Mouse (Mus musculus) lung, embryonic 14.5 days (tissue): ENCODE results near the gene Uqcrq. TPM values are rescaled to one million over a fixed set of nuclear protein-coding genes. Genes with fewer than 3 reads are reported as not detected.

Experiments
- ATAC-seq: fragments of 200-750 bp; cut with Nextera tagmentation; 2 replicates; pipeline ENCODE4 v1.8.0; 2017; ENCODE audit warnings: mild to moderate bottlenecking, moderate TSS enrichment, moderate library complexity; ENCODE audit not compliant: insufficient read depth
- DNase-seq: peaks from one replicate; pipeline ENCODE4 v3.0.0-alpha.2; 2015
- H3K27ac ChIP-seq: fragments of 300-500 bp; sonication (generic); 2 replicates; pipeline ENCODE4 v1.5.1; 2014; ENCODE audit warnings: low read depth, mild to moderate bottlenecking, moderate library complexity
- H3K27me3 ChIP-seq: fragments of 300-500 bp; sonication (generic); 2 replicates; pipeline ENCODE4 v1.6.1; 2014; ENCODE audit warnings: low read length, control low read depth; ENCODE audit not compliant: insufficient read depth
- H3K36me3 ChIP-seq: fragments of 300-500 bp; sonication (generic); 2 replicates; pipeline ENCODE4 v1.6.1; 2014; ENCODE audit warnings: control low read depth; ENCODE audit not compliant: insufficient read depth
- H3K4me1 ChIP-seq: fragments of 300-500 bp; sonication (generic); 2 replicates; pipeline ENCODE4 v1.6.1; 2014; ENCODE audit warnings: antibody characterized with exemption, control low read depth; ENCODE audit not compliant: insufficient read depth
- H3K4me2 ChIP-seq: fragments of 300-500 bp; sonication (generic); 2 replicates; pipeline ENCODE4 v1.6.1; 2014; ENCODE audit warnings: mild to moderate bottlenecking
- H3K4me3 ChIP-seq: fragments of 300-500 bp; sonication (generic); 2 replicates; pipeline ENCODE4 v1.5.1; 2014; ENCODE audit warnings: low read depth, low read length
- H3K9ac ChIP-seq: fragments of 300-500 bp; sonication (generic); 2 replicates; pipeline ENCODE4 v1.6.1; 2014
- H3K9me3 ChIP-seq: fragments of 300-500 bp; sonication (generic); 2 replicates; pipeline ENCODE4 v1.6.1; 2016; ENCODE audit warnings: low read depth, low read length, control low read depth
- CTCF ChIP-seq: IDR thresholded peaks from 2 replicates; pipeline ENCODE4 v1.5.1; 2016; ENCODE audit warnings: antibody characterized with exemption, low read depth
- WGBS: fragments of 180-500 bp; shearing (Covaris S2); extraction: QIAGEN DNeasy Blood & Tissue Kit; methylation state at CpG from one replicate; pipeline ENCODE4 v1.1.7; 2014; 5-methylcytosine and 5-hydroxymethylcytosine counted together
- polyA plus RNA-seq: library from polyadenylated mRNA; unstranded; fragments of >200 nt; fragmentation: Nextera tagmentation; extraction: Ambion mirVana; gene quantifications from 2 replicates; pipeline ENCODE4 v1.2.1, GENCODE M21; 2014

Uqcrq gene
- polyA plus RNA-seq, 1 experiment from 2014 or later: 518 TPM

GRCm38 (mm10) chr11:53436338-53436737, 5.7 kb upstream of the Uqcrq start:
- no peak overlapping the region for H3K27ac ChIP-seq
- H3K36me3 ChIP-seq: no peaks in the 10 kb centered on the region
- DNase-seq (no peak), ATAC-seq (no peak)
- no peak overlapping the region for H3K4me3 ChIP-seq
- H3K9me3 ChIP-seq: no peaks in the 10 kb centered on the region
- no peak overlapping the region for H3K9ac ChIP-seq
- H3K4me1 ChIP-seq: no peaks in the 10 kb centered on the region
- no peak for TF ChIP-seq CTCF
- 80% methylated on average over 6 of the region's 6 CpGs for WGBS
- H3K27me3 ChIP-seq: no peaks in the 10 kb centered on the region
- no peak overlapping the region for H3K4me2 ChIP-seq

GRCm38 (mm10) chr11:53435504-53435903, 4.9 kb upstream of the Uqcrq start:
- Histone ChIP-seq H3K27ac (no peak overlapping the region), H3K27me3 (no peaks in the 10 kb centered on the region), H3K9ac (no peak overlapping the region), H3K4me2 (no peak overlapping the region), H3K4me3 (no peak overlapping the region), H3K4me1 (no peaks in the 10 kb centered on the region), H3K9me3 (no peaks in the 10 kb centered on the region), H3K36me3 (no peaks in the 10 kb centered on the region)
- no peak for ATAC-seq
- WGBS: 78% methylated on average over 8 of the region's 8 CpGs
- no peak for TF ChIP-seq CTCF
- DNase-seq: no peak

DNA sequence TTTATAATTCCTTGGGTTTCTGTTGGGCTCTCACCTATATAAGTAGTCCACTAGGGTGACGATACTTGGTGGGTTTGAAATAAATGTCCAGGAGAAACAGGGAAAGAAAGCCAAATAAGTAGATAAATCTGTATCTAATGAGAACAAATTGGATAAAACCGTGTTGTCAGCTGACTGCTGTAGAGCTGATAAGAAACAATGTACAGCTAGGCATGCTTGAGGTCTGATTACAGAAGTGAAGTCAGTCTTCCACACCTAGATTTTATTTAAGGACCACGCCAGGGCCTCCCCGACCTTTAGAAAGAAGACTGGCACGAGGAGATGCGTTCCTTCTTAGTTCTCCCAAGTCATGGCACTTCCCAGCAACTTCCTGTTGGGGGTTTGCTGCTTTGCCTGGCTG, 2.4 kb upstream of the Uqcrq start:
- no peak for DNase-seq
- ATAC-seq: no peak

GRCm38 (mm10) chr11:53431347-53432056, 871 bp upstream of the Uqcrq start:
- H3K36me3 ChIP-seq: peaks cover 11% of the 10 kb centered on the region
- WGBS: 11% methylated on average over 9 of the region's 9 CpGs
- H3K9me3 ChIP-seq: no peaks in the 10 kb centered on the region
- peak overlapping the region; percentile 40 for H3K9ac ChIP-seq
- no peaks in the 10 kb centered on the region for H3K27me3 ChIP-seq
- H3K4me1 ChIP-seq: peaks cover 7% of the 10 kb centered on the region
- ATAC-seq (peak; percentile 63), DNase-seq (no peak)
- H3K4me2 ChIP-seq: peak overlapping the region; percentile 91
- H3K27ac ChIP-seq: peak overlapping the region; percentile 37
- peak overlapping the region; percentile 94 for H3K4me3 ChIP-seq
- no peak for TF ChIP-seq CTCF

More for the DNA sequence above, 2.4 kb upstream of the Uqcrq start:
- H3K9me3 ChIP-seq: no peaks in the 10 kb centered on the region
- H3K4me2 ChIP-seq: no peak overlapping the region
- H3K4me1 ChIP-seq: peaks cover 7% of the 10 kb centered on the region
- no peak for TF ChIP-seq CTCF
- H3K27me3 ChIP-seq: no peaks in the 10 kb centered on the region
- H3K9ac ChIP-seq: no peak overlapping the region
- whole genome bisulfite sequencing: 41% methylated on average over 6 of the region's 6 CpGs
- H3K36me3 ChIP-seq: peaks cover 9% of the 10 kb centered on the region
- H3K27ac ChIP-seq: no peak overlapping the region
- H3K4me3 ChIP-seq: no peak overlapping the region

GRCm38 (mm10) chr11:53430300-53430669, 346 bp downstream of the Uqcrq start:
- DNase-seq (no peak), ATAC-seq (peak; percentile 43)
- Histone ChIP-seq H3K4me3 (peak overlapping the region; percentile 94), H3K27ac (peak overlapping the region; percentile 72; the same call in 1 of the 2 replicates), H3K4me1 (peaks cover 7% of the 10 kb centered on the region), H3K4me2 (peak overlapping the region; percentile 91), H3K9me3 (no peaks in the 10 kb centered on the region), H3K36me3 (peaks cover 11% of the 10 kb centered on the region), H3K27me3 (no peaks in the 10 kb centered on the region), H3K9ac (peak overlapping the region; percentile 89)
- under 1% methylated on average over 34 of the region's 34 CpGs for WGBS
- no peak for TF ChIP-seq CTCF

GRCm38 (mm10) chr11:53429182-53429581, 1.4 kb downstream of the Uqcrq start:
- ATAC-seq (no peak), DNase-seq (no peak)
- Histone ChIP-seq H3K36me3 (peaks cover 11% of the 10 kb centered on the region), H3K27ac (no peak overlapping the region), H3K27me3 (no peaks in the 10 kb centered on the region), H3K4me1 (peaks cover 7% of the 10 kb centered on the region), H3K4me2 (peak overlapping the region; percentile 91), H3K4me3 (0 out of 2 replicates have a peak overlapping the region, but pooled peaks have one; percentile 94), H3K9me3 (no peaks in the 10 kb centered on the region), H3K9ac (no peak overlapping the region)
- TF ChIP-seq CTCF: no peak

DNA sequence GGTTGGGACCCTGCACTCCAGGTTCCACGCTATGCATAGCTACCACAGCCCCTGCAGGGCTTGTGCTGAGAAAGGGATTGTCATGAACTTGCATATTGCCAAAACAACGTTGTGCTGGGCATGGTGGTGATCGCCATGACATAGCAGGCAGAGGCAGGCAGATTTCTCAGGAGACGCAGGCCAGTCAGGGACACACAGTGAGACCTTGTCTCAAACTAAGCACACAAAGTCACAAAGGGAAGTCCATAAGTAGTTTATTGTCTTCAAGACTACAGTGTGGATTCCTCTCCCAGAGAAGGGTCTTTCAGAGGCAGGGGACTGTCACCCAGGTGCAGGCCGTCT, 1.9 kb downstream of the Uqcrq start:
- Histone ChIP-seq H3K4me2 (no peak overlapping the region), H3K4me1 (peaks cover 7% of the 10 kb centered on the region), H3K27ac (no peak overlapping the region), H3K4me3 (no peak overlapping the region), H3K9me3 (no peaks in the 10 kb centered on the region), H3K27me3 (no peaks in the 10 kb centered on the region), H3K9ac (no peak overlapping the region), H3K36me3 (peaks cover 11% of the 10 kb centered on the region)
- DNase-seq: no peak
- TF ChIP-seq CTCF: no peak
- ATAC-seq: no peak
- 93% methylated on average over 5 of the region's 5 CpGs for WGBS
